Mouse (Mus musculus) ES-E14 (cell line): Measurements from ENCODE around the gene Nat8f6.

Experiments used
- CHD2 ChIP-seq: IDR thresholded peaks from 2 replicates; pipeline ENCODE4 v1.6.1; 2014; ENCODE audit warnings: mild to moderate bottlenecking, low read depth, low read length, inconsistent platforms
- HCFC1 ChIP-seq: IDR thresholded peaks from 2 replicates; pipeline ENCODE4 v1.6.1; 2012; ENCODE audit warnings: low read length, inconsistent platforms, borderline replicate concordance; ENCODE audit not compliant: insufficient read depth
- MAFK ChIP-seq: IDR thresholded peaks from 2 replicates; pipeline ENCODE4 v1.6.1; 2014; ENCODE audit warnings: mild to moderate bottlenecking, low read depth, low read length, inconsistent platforms; ENCODE audit not compliant: insufficient read depth
- ZC3H11A ChIP-seq: IDR thresholded peaks from 2 replicates; pipeline ENCODE4 v1.6.1; 2012; ENCODE audit warnings: low read depth, mild to moderate bottlenecking, inconsistent platforms, low read length, borderline replicate concordance

DNA sequence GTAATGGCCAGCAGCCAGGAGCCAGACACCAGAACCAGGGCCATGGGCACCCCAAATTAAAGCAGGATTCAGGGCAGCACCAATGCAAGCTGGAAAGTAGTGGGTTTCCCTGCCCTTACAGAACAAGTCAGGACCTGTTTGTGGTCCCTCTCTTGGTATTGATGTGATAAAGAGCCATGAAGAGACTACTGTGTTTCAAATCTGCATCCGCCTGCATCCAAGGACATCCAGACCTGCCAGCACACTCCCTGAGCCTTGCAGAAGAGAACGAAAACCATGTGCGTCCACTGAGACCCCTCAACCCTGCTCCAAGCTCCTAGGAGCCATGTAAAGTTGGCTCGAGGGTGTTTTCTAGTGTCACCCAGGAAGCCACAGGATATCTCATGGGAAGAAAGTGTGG, 27.4 kb upstream of the Nat8f6 start:
- no peak for TF ChIP-seq ZC3H11A
- no peak for TF ChIP-seq MAFK
- TF ChIP-seq CHD2 = no peak
- no peak for TF ChIP-seq HCFC1
